8 mouse cellular contexts compared by ENCODE assay signal in the genomic region with DNA sequence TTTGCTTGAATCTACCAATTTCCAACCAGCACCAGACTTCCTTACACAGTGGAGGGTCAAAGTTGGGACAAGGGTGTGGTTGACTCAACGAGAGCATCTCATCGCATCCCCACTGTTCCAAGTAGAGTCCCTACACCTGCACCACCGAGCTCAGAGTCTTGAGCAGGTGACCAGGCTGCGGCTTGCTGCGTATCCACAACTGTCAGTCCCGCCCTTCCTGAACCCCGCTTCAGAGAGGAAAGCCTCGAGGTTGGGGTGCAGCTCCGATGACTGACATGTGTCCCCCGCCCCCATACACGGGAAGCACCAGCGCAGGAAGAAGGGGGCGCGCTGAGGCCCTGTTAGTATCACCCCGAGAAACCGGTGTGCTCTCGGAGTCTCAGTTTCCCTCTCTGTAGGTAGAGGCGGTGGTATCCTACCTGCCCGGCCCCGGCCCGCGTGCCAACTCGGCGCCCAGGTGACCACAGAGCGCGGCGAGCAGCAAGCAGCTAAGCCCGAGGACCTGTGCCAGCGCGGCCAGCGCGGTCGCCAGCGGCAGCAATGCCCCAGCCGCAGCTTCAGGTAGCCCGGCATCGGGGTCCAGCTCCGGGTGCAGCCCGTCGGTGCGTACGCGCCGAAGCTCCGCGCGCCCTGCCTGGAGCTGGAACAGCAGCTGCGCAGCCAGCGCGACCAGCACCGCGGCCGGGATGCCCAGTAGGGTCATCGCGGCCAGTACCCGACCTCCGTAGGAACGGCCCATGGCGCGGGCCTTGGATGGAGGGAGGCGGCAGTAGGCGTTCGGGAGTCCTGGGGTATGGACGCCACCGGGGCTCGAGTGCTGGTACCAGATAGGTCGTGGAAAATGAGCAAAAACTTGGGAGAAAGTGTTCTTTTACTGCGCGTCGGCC. TPM values are rescaled to one million over a fixed set of nuclear protein-coding genes. Genes with fewer than 3 reads are reported as not detected.
DNase-seq lines count a peak whose midpoint lies in the region; ATAC-seq and TF ChIP-seq lines count a peak whose summit lies in the region.

TSS of gene Tmem221 (minus strand) at position 801 of the 887 bp plus-strand sequence.

- H3K27me3 ChIP-seq in C2C12 (ENCODE audit: control insufficient read depth, insufficient read depth, insufficient read length), result peaks cover 25% of the 10 kb centered on the region
- peaks cover 89% of the 10 kb centered on the region for H3K27me3 ChIP-seq in forebrain, embryonic 10.5 days (ENCODE audit: poor library complexity, severe bottlenecking)
- peaks cover 65% of the 10 kb centered on the region for H3K27me3 ChIP-seq in liver, embryonic 12.5 days (replicated peaks)

- H3K79me2 ChIP-seq in C2C12 (ENCODE audit: control insufficient read depth, insufficient read depth), result no peaks in the 10 kb centered on the region

- 5% methylated on average over 70 of the region's 70 CpGs for WGBS in forebrain, embryonic 10.5 days
- 8% methylated on average over 70 of the region's 70 CpGs for WGBS in liver, embryonic 12.5 days (ENCODE audit: insufficient replicate concordance)

- intact Hi-C loops in gastrocnemius, adult 2 months (cut with DNase I), result no loop called here
- intact Hi-C loops in gastrocnemius, postnatal 14 days (cut with DNase I; ENCODE audit: low total_unique reads), result no loop called here
- intact Hi-C loops in left cerebral cortex, postnatal 36 days (cut with DNase I), result no loop called here

- H3K27ac ChIP-seq in gastrocnemius, adult 2 months, result 0 out of 2 replicates have a peak within 1 kb of the TSS, but pooled peaks have one; percentile 28
- H3K27ac ChIP-seq in forebrain, embryonic 10.5 days, result peak within 1 kb of the TSS; percentile 51
- H3K27ac ChIP-seq in liver, embryonic 12.5 days, result peak within 1 kb of the TSS; percentile 83

- no peak for DNase-seq in gastrocnemius, adult 2 months
- DNase-seq in gastrocnemius, postnatal 14 days, result no peak
- peak; percentile 26 for DNase-seq in forebrain, embryonic 10.5 days (ENCODE audit: extremely low spot score, low spot score)
- DNase-seq in thymus, adult 18-20 months, result peak; percentile 66 to 75
- no peak for DNase-seq in gastrocnemius, adult 8-10 months (ENCODE audit: low spot score in 2 of 2)
- no peak for DNase-seq in left cerebral cortex, postnatal 36 days (ENCODE audit: low spot score in 2 of 2)

- no peaks in the 10 kb centered on the region for H3K9me3 ChIP-seq in forebrain, embryonic 10.5 days
- no peaks in the 10 kb centered on the region for H3K9me3 ChIP-seq in liver, embryonic 12.5 days (replicated peaks)

- peaks cover 22% of the 10 kb centered on the region for H3K4me1 ChIP-seq in forebrain, embryonic 10.5 days
- peaks cover 78% of the 10 kb centered on the region for H3K4me1 ChIP-seq in liver, embryonic 12.5 days

- no peaks in the 10 kb centered on the region for H3K36me3 ChIP-seq in C2C12 (ENCODE audit: control insufficient read depth, insufficient read depth)
- H3K36me3 ChIP-seq in forebrain, embryonic 10.5 days (replicated peaks), result no peaks in the 10 kb centered on the region
- H3K36me3 ChIP-seq in liver, embryonic 12.5 days, result no peaks in the 10 kb centered on the region

- H3K4me3 ChIP-seq in gastrocnemius, adult 2 months, result peak within 1 kb of the TSS; percentile 67
- H3K4me3 ChIP-seq in C2C12 (ENCODE audit: insufficient read depth, poor library complexity, severe bottlenecking), result no peak within 1 kb of the TSS
- peak within 1 kb of the TSS; percentile 54 for H3K4me3 ChIP-seq in forebrain, embryonic 10.5 days
- peak within 1 kb of the TSS; percentile 63 for H3K4me3 ChIP-seq in liver, embryonic 12.5 days

- peak within 1 kb of the TSS; percentile 59 for H3ac ChIP-seq in C2C12 (ENCODE audit: control insufficient read depth, insufficient read length, low read depth)

- peak within 1 kb of the TSS; percentile 93 for H3K4me2 ChIP-seq in liver, embryonic 12.5 days

- TF ChIP-seq CTCF in gastrocnemius, adult 2 months (IDR thresholded peaks at IDR 0.05), result no peak
- no peak for TF ChIP-seq CTCF in C2C12 (IDR thresholded peaks at IDR 0.05; ENCODE audit: control insufficient read depth, insufficient read depth, insufficient read length)

- H3K79me3 ChIP-seq in C2C12 (ENCODE audit: low read depth), result no peaks in the 10 kb centered on the region

- H3K9ac ChIP-seq in liver, embryonic 12.5 days, result peak within 1 kb of the TSS; percentile 68

- ATAC-seq in liver, embryonic 12.5 days, result peak; percentile 19; the same call in 1 of the 2 replicates

TF ChIP-seq in C2C12, 6 proteins besides CTCF, POLR2A, EP300 and RAD21:
- TF ChIP-seq MYOD1 (IDR thresholded peaks at IDR 0.05; ENCODE audit: control insufficient read depth, insufficient read length, low read depth), result no peak
- no peak for TF ChIP-seq MAX (IDR thresholded peaks at IDR 0.05)
- TF ChIP-seq USF1 (IDR thresholded peaks at IDR 0.05; ENCODE audit: low read depth), result no peak
- TF ChIP-seq CEBPB (IDR thresholded peaks at IDR 0.05; ENCODE audit: low read depth), result no peak
- no peak for TF ChIP-seq FOSL1 (IDR thresholded peaks at IDR 0.05; ENCODE audit: insufficient read depth, low read length, poor library complexity, severe bottlenecking)
- no peak for TF ChIP-seq MYOG (IDR thresholded peaks at IDR 0.05; ENCODE audit: control insufficient read depth, extremely low read depth, insufficient read length)

RNA-seq across cellular contexts. Expression of gene Tmem221, which starts in this region (rescaled TPM):
- total RNA-seq in gastrocnemius, adult 2 months (2021), result not detected
- under 1 TPM in 1 of 2 experiments, not detected in 1; 0.21 TPM for total RNA-seq in gastrocnemius, postnatal 14 days (2021)
- polyA plus RNA-seq in C2C12 (2012; fragmentation: generic; extraction: Trizol), result 0.18 TPM
- polyA plus RNA-seq in forebrain, embryonic 10.5 days (2016; fragmentation: Nextera tagmentation; extraction: Ambion mirVana), result 0.17 and 0.28 TPM in 2 replicates
- 0.61 and 0.75 TPM in 2 replicates for polyA plus RNA-seq in liver, embryonic 12.5 days (2016; fragmentation: Nextera tagmentation; extraction: Ambion mirVana)
- not detected for total RNA-seq in gastrocnemius, adult 8-10 months (2022)
- not detected for total RNA-seq in left cerebral cortex, postnatal 36 days (2021)

Comparison
In these comparisons a context has a peak if more than half of its experiments do, and no peak if none do; other contexts are left out.
1. Peak in DNase-seq, H3K4me3 ChIP-seq and H3K27ac ChIP-seq in forebrain, embryonic 10.5 days; RNA of the gene not detected or under 1 TPM.
2. Peak in ATAC-seq, H3K4me3 ChIP-seq, H3K27ac ChIP-seq, H3K9ac ChIP-seq and H3K4me2 ChIP-seq in liver, embryonic 12.5 days; RNA of the gene not detected or under 1 TPM.
3. DNase-seq: peak in thymus, adult 18-20 months (2 of 2); none in gastrocnemius, adult 2 months (single experiment), gastrocnemius, postnatal 14 days (single experiment), gastrocnemius, adult 8-10 months (0 of 2) and left cerebral cortex, postnatal 36 days (0 of 2).
4. H3K27ac ChIP-seq: peak in every context shown above with its lines; median percentile 83 in liver, embryonic 12.5 days; 51 in forebrain, embryonic 10.5 days; 28 in gastrocnemius, adult 2 months.